Mouse (Mus musculus): ENCODE results near the gene Sema7a.
A peak's percentile ranks its signal among the peaks of the same experiment; 100 is the strongest.

The Sema7a gene

GRCm38 (mm10) chr9:57939431-57940348 is at the start of gene Sema7a:
TSS of gene Sema7a (plus strand) at chr9:57940112.
- DNase-seq (ENCODE audit: low spot score in 2 of 2) = peak; percentile 31 to 65

DNA sequence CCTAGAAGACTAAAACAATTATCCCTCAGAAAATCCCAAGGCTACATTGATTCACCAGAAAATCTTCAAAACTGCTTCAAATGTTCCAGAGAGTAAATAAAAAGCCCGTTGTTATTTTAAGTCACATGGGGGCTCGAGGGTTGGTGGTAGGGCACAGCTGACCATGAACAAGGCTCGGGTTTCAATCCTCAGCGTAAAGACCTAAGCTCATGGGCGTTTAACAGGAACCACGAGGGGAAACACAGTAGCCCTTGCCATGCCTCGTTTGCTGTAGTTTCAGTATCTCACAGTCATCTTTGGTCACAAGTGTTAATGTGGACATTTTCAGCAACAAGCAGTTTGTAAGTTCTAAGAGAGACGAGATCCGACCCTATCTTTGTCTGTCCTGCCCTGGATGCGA is 39.4 kb upstream of the Sema7a start:
- DNase-seq (ENCODE audit: low spot score in 2 of 2) = no peak

DNA sequence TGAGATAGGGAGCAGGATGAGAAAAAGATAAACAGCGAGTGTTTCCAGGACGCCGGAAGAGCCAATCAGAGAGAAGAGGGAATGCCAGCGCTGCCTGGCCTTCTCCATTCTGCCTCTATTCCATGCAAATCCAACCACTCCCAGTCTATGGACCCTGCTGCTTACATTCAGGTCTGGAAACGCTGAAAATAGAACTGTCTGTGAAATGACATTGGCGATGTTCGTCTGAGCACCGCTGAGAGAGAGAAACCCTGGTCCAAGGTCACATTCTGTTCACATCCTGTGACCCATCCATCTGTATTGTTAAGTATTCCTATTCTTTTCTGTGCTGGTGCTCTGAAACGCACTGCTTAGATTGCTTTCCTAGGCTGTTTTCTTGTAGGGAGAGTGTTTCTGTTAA is 38.7 kb upstream of the Sema7a start:
- DNase-seq (ENCODE audit: low spot score in 2 of 2) = no peak

- no peak for DNase-seq (ENCODE audit: low spot score in 2 of 2)
Observed at GRCm38 (mm10) chr9:57901601-57902000, 38.3 kb upstream of the Sema7a start.

GRCm38 (mm10) chr9:57902132-57902531 is 37.8 kb upstream of the Sema7a start:
- DNase-seq (ENCODE audit: low spot score in 2 of 2) = no peak

GRCm38 (mm10) chr9:57903589-57904249 is 36.2 kb upstream of the Sema7a start:
- no peak for DNase-seq (ENCODE audit: low spot score in 2 of 2)

- DNase-seq (ENCODE audit: low spot score in 2 of 2) = no peak
Observed at GRCm38 (mm10) chr9:57904250-57904644, 35.7 kb upstream of the Sema7a start.

DNA sequence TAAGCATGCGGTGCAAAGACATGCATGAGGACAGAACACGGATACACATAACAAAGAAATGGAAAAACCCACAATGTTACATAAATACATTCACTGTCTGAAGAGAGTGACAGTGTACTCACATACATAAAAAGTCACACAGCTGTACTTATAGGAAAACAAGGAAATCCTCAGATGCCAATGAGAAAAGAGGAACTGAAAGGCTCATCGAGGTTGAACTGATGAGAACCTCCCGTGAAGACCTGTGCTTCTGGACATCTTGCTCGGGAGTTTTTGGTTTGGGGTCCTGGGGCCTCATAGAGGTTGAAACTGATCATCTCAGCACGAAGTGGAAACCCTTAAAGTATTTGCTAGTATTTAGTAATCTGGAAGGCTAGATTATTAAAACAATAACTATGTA is 32.7 kb upstream of the Sema7a start:
- peak in 1 of 2 experiments; percentile 9 for DNase-seq (ENCODE audit: low spot score in 2 of 2)

- peak; percentile 88 to 90 for DNase-seq (ENCODE audit: low spot score in 2 of 2)
Observed at GRCm38 (mm10) chr9:57910254-57911160, 29.4 kb upstream of the Sema7a start, which contains the start of gene Ubl7. TSS of gene Ubl7 (plus strand) at chr9:57910979.

- DNase-seq (ENCODE audit: low spot score in 2 of 2) = no peak
Observed at GRCm38 (mm10) chr9:57912571-57912970, 27.3 kb upstream of the Sema7a start.

- no peak for DNase-seq (ENCODE audit: low spot score in 2 of 2)
Observed at GRCm38 (mm10) chr9:57921491-57922060, 18.3 kb upstream of the Sema7a start.

DNA sequence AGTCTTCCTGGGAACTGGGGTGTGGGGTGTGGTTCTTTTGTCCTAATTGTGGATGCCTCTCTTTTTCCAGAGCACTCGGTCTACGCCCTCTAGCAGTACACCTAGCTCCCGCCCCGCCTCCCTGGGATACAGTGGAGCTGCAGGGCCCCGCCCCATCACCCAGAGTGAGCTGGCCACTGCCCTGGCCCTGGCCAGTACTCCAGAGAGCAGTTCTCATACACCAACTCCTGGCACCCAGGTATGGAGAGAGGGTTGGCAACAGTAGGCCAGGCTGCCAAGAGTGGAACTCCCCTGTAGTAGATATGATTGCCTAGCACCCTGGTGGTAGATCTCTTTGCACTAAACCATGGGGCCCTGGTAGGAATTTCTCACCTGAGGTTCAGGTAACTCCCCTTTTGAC is 17.5 kb upstream of the Sema7a start:
- DNase-seq (ENCODE audit: low spot score in 2 of 2) = no peak

DNA sequence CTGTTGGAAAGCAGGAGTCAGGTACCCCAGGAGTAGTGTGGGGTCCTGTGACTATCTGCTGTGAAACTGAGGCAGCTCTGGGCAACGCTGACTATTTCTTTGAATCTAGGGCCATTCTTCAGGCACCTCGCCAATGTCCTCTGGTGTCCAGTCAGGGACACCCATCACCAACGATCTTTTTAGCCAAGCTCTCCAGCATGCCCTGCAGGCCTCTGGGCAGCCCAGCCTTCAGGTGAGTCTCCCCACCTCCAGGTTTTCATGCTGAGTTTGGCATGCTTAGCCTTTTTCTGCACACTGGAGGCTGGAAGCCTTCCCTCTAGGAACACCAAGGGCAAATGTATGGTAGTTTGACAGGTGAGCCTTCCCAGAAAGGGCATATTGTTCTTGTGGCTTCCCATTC is 16.9 kb upstream of the Sema7a start:
- no peak for DNase-seq (ENCODE audit: low spot score in 2 of 2)

GRCm38 (mm10) chr9:57931166-57931767 is 8.6 kb upstream of the Sema7a start:
- DNase-seq (ENCODE audit: low spot score in 2 of 2) = no peak

DNA sequence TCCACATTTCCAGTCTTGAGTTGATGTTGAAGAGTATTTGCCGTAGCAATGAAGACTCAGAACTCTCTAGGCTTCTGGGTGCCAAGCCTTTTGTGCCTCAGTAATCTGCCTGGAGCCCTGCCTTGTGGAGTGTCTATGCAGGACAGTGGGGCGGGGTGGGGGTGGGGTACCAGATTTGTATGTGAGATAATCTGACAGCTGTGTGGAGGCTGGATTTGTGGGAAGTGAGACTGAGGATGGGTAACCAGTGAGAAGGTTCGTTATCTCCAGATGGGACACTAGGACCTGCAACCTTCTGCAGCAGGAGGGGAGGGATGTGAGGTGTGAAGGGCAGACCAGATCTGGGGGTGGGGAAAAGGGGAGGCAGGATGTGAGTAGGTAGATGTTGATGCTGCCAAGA is 7.7 kb upstream of the Sema7a start:
- DNase-seq (ENCODE audit: low spot score in 2 of 2) = no peak

- no peak for DNase-seq (ENCODE audit: low spot score in 2 of 2)
Observed at GRCm38 (mm10) chr9:57932831-57933602, 6.9 kb upstream of the Sema7a start.

GRCm38 (mm10) chr9:57935683-57936437 is 4.1 kb upstream of the Sema7a start:
- peak; percentile 66 to 83 for DNase-seq (ENCODE audit: low spot score in 2 of 2)

GRCm38 (mm10) chr9:57937171-57937570 is 2.7 kb upstream of the Sema7a start:
- no peak for DNase-seq (ENCODE audit: low spot score in 2 of 2)

- DNase-seq (ENCODE audit: low spot score in 2 of 2) = no peak
Observed at GRCm38 (mm10) chr9:57937651-57938050, 2.3 kb upstream of the Sema7a start.
